Comparison of ENCODE assay signal across 8 mouse cellular contexts in the genomic region with DNA sequence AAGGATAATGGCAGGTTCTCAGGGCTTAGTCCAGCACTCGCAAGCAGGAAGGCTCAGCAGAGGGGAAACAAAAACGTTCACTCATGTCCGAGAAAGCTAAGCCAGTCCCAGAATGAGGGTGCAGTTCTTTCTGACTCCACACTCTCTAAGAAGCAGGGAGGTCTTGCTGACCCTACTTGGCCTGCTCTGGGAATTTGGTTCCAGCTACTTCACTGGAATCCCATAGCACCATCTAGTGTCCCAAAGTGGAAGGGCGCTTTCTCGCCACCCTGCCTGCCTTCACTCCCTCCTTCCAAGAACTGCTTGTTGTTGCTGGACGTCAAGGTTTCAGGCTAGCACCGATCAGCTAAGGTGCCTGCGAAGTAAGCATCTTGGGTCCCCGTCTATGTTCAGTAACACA. TPM values are rescaled to one million over a fixed set of nuclear protein-coding genes. Genes with fewer than 3 reads are reported as not detected.
DNase-seq lines count a peak whose midpoint lies in the region; ATAC-seq lines count a peak whose summit lies in the region.

No protein-coding gene starts in this region.

- intact Hi-C loops in left cerebral cortex, postnatal 36 days (cut with DNase I) = loop anchor here (2.0 to 10.0 kb wide), 6 partner anchors 64 to 411 kb away; partner anchors contain the start of genes 8030474K03Rik and Gm4779

- no peaks in the 10 kb centered on the region for H3K36me3 ChIP-seq in liver, embryonic 12.5 days
- no peaks in the 10 kb centered on the region for H3K36me3 ChIP-seq in midbrain, embryonic 16.5 days (ENCODE audit: control insufficient read depth, insufficient read depth, low read length)
- H3K36me3 ChIP-seq in splenic B cell, adult 2 months (ENCODE audit: control insufficient read depth, insufficient read depth, low read length, poor library complexity, severe bottlenecking) = no peaks in the 10 kb centered on the region

- peaks cover 67% of the 10 kb centered on the region for H3K27me3 ChIP-seq in liver, embryonic 12.5 days (replicated peaks)
- no peaks in the 10 kb centered on the region for H3K27me3 ChIP-seq in midbrain, embryonic 16.5 days (ENCODE audit: control insufficient read depth, insufficient read depth, low read depth, low read length)
- no peaks in the 10 kb centered on the region for H3K27me3 ChIP-seq in splenic B cell, adult 2 months (ENCODE audit: control insufficient read depth, insufficient read depth, low read length, poor library complexity, severe bottlenecking)

- H3K4me3 ChIP-seq in liver, embryonic 12.5 days = no peak overlapping the region
- H3K4me3 ChIP-seq in midbrain, embryonic 16.5 days (ENCODE audit: low read depth, low read length) = no peak overlapping the region

- H3K9me3 ChIP-seq in liver, embryonic 12.5 days (replicated peaks) = no peaks in the 10 kb centered on the region
- H3K9me3 ChIP-seq in midbrain, embryonic 16.5 days (replicated peaks; ENCODE audit: control insufficient read depth, low read length, poor library complexity, severe bottlenecking) = no peaks in the 10 kb centered on the region

- peak; percentile 63 for DNase-seq in liver
- peak; percentile 79 for DNase-seq in cerebellum, adult 8-10 months
- DNase-seq in frontal cortex, postnatal 36 days (ENCODE audit: low spot score in 2 of 2) = peak; percentile 80
- peak; percentile 83 for DNase-seq in kidney, adult 18-20 months
- peak; percentile 51 to 76 for DNase-seq in left cerebral cortex, postnatal 36 days (ENCODE audit: low spot score in 2 of 2)
- peak; percentile 64 for DNase-seq in splenic B cell, adult 2 months (ENCODE audit: low read depth, low spot score)

- H3K4me1 ChIP-seq in liver, embryonic 12.5 days = peaks cover 3% of the 10 kb centered on the region; the same call in 1 of the 2 replicates
- peaks cover 14% of the 10 kb centered on the region; the same call in 1 of the 2 replicates for H3K4me1 ChIP-seq in midbrain, embryonic 16.5 days (ENCODE audit: control insufficient read depth, insufficient read depth, low read length)

- no peak for ATAC-seq in liver, embryonic 12.5 days
- ATAC-seq in midbrain, embryonic 16.5 days = peak; percentile 36

- no peak overlapping the region for H3K9ac ChIP-seq in liver, embryonic 12.5 days
- no peak overlapping the region for H3K9ac ChIP-seq in midbrain, embryonic 16.5 days (ENCODE audit: low read depth, low read length)

- 20% methylated on average over 9 of the region's 9 CpGs for WGBS in liver, embryonic 12.5 days (ENCODE audit: insufficient replicate concordance)
- 20% methylated on average over 9 of the region's 9 CpGs for WGBS in midbrain, embryonic 16.5 days

- no peak overlapping the region for H3K27ac ChIP-seq in liver, embryonic 12.5 days
- peak overlapping the region; percentile 26; the same call in 1 of the 2 replicates for H3K27ac ChIP-seq in midbrain, embryonic 16.5 days (ENCODE audit: low read length)

- no peak overlapping the region for H3K4me2 ChIP-seq in liver, embryonic 12.5 days
- H3K4me2 ChIP-seq in midbrain, embryonic 16.5 days (ENCODE audit: low read length) = no peak overlapping the region

RNA-seq across cellular contexts. Expression of gene Rtl5, which starts 5.0 kb away (rescaled TPM):
- polyA plus RNA-seq in liver, embryonic 12.5 days (2016; fragmentation: Nextera tagmentation; extraction: Ambion mirVana) = 0.12 and 0.25 TPM in 2 replicates
- 10 to 100 TPM; 14.7 to 20.6 TPM for total RNA-seq in left cerebral cortex, postnatal 36 days (2021)
- 9.7 and 13.5 TPM in 2 replicates for polyA plus RNA-seq in midbrain, embryonic 16.5 days (2015; fragmentation: Nextera tagmentation; extraction: Ambion mirVana)

RNA-seq across cellular contexts. Expression of gene Pin4, which starts 53.1 kb away (rescaled TPM):
- 52.7 and 65.9 TPM in 2 replicates for polyA plus RNA-seq in liver, embryonic 12.5 days (2016; fragmentation: Nextera tagmentation; extraction: Ambion mirVana)
- 10 to 100 TPM; 23.1 to 32.8 TPM for total RNA-seq in left cerebral cortex, postnatal 36 days (2021)
- 44.8 and 55.2 TPM in 2 replicates for polyA plus RNA-seq in midbrain, embryonic 16.5 days (2015; fragmentation: Nextera tagmentation; extraction: Ambion mirVana)
